Mouse (Mus musculus): Measurements from ENCODE around the gene Tmc7. TPM values are rescaled to one million over a fixed set of nuclear protein-coding genes. Genes with fewer than 3 reads are reported as not detected.
A peak's percentile ranks its signal among the peaks of the same experiment; 100 is the strongest.

Gene Tmc7
- total RNA-seq, 2 experiments from 2014 or later: 15.0 to 17.7 TPM

DNA sequence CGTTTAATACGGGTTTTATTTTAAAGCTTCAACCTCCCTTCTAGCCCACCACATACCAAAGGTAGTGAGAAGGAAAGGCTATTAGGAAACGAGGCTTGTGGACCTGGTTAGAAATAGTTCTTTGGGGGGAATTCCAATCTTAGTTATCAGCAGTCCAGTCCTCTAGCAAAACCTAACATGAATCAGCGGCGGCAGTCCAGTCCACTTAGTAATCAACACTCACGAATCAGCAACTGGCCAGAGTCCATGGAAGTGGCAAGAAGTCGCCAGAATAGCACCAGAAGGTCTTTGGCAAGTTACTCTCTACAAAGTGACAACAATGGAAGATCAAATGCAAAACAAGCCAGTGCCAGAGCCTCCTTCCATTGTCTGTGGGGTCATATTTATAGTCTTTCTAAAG, 76.0 kb downstream of the Tmc7 start:
- no peak for DNase-seq (ENCODE audit: extremely low spot score in 1 of 2, low spot score in 1 of 2)

DNA sequence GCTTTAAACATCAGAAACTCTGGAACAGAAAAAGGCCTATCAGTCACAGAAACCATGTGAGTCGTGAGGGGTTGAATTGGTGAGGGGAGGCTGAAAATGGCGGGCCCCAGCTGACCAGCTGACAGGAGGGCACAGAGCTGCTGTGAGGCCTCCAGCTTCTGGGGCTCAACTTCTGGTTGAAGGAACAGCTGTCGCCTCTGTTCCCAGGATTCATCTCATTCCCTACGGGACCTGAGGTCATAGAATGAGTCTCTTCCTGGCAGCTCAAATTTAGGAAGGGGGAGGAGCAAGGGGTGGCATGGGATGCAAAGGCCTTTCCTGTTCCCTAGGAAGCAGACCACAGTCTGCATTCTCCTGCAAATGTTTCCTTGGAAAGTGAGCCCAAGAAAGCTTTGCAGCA, 80.7 kb downstream of the Tmc7 start:
- no peak for DNase-seq (ENCODE audit: extremely low spot score in 1 of 2, low spot score in 1 of 2)

DNA sequence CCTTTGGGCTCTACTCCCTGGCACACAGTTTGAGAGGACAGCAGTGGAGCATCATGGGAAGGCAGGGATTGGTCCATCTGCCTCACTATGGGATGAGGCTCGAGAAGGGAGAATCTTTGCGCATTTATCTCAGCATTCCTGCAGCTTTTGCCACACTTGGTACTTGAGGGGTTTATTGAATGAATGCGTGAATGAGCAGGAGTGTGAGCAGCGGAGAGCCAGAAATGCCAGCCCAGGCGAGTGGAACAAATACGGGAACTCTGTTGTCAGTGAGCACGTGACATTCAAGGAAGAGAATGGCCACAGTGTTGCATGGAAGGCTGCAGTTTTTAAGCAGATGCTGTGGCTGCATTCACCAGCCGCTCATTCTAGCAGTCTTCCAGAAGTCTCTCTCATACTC, 82.2 kb downstream of the Tmc7 start:
- no peak for DNase-seq (ENCODE audit: extremely low spot score in 1 of 2, low spot score in 1 of 2)

DNA sequence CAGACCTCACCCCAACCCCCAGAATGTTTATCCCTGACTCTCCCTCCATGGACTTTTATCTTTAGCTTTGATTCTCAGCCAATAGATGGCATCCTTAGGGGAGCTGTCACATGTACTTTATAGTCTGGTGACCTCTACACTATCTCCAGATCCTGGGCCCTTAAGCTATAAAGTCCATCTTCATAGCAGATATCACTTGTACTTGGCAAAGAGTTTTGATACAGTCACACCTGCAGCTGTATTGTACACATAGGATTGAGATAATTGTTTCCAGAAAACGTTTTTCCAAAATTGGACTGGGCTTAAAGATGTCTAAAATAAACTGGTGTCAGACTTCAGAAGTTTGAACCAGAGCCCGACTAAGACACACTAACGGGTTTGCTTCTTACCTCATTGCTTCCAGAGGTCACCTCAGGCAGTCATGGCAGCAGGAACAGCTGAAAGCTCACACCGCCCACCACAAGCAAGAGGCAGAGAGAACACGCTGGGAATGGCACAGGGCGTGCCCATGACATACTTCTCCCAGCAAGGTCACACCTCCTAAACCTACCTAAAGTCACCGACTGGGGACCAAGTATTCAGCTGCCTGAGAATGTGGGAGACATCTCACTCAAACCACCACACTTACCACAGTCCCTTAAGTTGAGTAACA, 84.6 kb downstream of the Tmc7 start:
- DNase-seq (ENCODE audit: extremely low spot score in 1 of 2, low spot score in 1 of 2): no peak

DNA sequence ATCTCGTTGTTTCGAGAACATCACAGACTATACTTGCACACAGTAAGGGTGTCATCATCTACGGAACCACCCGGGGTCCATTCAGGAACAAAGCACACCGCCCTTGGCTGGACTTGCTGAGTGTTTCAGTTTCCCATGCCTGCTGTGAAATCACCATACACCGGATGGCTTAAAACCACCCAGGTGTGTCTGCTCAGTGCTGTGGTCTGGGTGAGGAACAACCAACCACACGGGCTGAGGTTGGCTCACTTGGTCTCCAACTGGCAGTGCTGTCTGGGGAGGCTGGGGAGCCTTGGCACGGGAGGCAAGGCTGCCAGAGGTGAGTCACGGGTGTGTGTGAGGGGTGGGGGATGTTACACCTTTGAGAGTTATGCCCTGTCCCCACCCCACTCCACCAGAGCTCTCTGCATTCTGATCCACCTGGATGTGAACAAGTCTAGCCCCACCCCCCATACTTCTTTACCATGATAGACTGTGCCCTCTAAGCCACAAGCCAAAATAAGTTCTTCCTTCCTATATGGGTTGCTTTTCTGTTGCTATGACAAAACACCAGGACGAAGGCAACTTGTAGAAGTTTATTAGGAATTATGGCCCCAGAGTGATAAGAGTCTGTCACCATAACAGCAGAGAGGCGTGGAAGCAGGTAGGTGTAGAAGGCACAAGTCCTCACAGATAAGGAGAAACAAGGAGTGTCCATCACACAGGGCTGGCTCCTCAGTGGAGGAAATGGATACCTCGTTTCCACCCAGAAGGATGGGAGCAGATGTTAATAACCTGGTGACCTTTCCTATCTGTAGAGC, 85.4 kb downstream of the Tmc7 start:
- DNase-seq (ENCODE audit: extremely low spot score in 1 of 2, low spot score in 1 of 2): no peak

DNA sequence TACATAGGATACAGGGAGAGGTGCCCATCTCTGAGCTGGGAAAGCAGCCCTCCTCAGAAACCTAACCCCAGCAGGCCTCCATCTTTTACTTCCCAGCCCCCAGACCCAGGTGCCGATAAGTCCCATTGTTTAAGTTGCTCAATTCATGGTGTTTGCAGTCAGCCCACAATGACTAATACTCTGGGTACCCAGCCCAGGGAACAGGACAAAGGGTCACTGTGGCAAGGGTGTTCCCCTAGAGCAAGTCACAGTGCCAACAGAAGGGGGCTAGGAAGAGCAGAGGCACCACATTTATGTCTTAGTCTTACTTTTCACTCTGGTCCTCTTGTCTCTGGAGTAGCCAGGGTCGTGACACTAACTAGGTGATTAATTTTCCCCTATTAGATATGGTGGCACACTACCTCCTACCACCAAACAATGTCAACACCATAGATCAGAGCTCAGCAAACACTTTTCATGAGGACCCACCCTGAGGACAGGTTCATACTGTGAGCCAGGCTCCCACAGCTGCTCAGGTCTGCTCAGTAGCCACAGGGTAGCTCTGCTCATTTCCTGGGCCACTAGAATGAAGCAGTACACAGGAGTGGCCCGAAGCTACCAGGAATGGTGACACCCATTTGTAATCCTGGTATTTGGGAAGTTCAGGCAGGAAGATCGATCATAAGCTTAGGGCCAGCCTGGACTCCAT, 89.5 kb downstream of the Tmc7 start:
- no peak for DNase-seq (ENCODE audit: extremely low spot score in 1 of 2, low spot score in 1 of 2)

DNA sequence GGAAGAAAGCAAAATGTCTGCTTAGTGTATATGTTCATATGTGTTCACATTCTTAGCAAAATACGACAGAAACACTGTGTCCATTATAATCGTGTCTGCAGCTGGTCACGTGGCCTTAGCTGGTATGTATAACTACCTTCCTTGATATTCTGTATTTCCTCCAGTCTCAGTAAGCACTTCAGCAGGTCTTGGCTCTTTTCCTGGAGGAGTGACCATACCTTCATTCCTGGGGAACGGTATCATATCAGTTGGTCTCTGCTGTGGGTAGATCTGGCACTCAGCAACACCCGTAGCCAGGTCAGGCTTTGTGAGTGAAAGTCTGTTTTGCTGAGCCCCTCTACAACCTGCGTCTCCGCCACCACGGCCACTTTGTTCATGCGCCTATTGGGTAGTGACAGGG, 90.6 kb downstream of the Tmc7 start:
- DNase-seq (ENCODE audit: extremely low spot score in 1 of 2, low spot score in 1 of 2): no peak

DNA sequence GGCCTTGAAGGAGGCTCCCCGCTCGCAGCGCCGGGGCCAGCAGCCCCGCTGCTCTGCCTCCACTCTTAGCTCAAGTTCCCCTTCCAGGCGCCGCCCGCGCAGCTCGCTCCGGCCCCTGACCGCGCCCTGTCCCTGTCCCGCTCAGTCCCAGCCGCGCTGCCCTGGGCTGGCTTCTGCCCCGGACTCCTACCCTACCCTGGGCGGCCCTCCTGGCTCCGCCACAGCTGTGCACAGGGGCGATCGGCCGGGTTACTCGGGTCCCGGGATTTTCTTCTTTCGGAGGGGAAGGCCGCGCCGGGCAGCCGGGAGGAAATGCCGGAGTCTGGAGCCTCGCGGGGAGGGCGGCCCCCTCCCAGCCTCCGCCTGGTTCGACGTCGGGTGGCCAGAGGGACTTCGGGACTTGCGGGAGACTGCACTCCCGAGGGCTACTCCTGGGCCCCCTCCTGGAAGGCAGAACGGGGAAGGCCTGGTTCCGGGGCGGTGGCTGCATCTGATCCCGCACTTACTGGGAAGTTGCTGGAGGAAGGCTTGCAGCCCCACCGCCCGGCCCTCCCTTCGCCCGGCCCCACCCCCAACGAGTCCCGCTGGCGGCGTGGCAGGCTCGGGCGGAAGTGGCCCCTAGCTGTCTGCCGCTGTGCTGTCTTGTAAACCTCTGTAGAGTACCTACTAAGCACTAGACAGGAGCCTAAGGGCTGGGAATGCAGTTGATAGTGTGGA, 92.9 kb downstream of the Tmc7 start, which contains the start of gene Itpripl2:
Gene Itpripl2, minus strand, starts transcription at position 545 of the 717 bp plus-strand sequence.
- DNase-seq (ENCODE audit: extremely low spot score in 1 of 2, low spot score in 1 of 2): peak in 1 of 2 experiments; percentile 15

DNA sequence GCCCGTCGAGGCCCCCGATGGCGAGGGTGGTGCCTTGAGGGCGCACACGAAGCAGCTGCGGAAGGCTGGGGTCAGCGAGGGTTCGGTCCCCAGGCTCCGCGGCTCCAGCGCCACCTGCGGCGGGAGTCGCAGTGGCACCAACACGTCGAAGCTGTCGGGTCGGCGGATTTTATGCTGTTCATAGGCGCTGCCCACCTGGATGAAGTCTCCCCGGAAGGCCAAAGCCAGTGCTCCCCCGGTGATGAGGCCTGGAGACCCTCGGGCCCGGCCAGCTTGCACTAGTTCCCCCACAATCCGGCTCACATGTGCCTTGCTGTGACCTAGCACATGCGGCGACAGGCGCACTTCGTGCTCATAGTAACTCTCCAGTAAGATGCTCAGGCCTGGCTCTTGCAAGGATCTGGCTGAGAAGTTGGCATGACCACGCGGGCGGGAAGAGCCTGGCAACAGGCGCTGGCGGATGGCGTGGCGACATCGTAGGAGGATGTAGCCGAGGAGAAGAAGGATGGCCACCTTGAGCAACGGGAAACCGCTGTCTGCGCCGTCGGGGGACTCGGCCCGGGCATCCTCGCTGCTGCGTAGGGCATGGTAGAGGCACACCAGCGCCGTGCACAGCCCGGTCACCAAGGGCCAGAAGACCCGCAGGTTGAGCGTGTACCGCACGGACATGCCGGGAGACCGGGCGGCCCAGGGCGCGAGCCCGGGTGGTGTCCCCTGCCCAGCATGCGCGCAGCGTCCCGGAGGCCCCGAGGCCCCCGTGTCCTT, 93.7 kb downstream of the Tmc7 start:
- DNase-seq (ENCODE audit: extremely low spot score in 1 of 2, low spot score in 1 of 2): no peak

DNA sequence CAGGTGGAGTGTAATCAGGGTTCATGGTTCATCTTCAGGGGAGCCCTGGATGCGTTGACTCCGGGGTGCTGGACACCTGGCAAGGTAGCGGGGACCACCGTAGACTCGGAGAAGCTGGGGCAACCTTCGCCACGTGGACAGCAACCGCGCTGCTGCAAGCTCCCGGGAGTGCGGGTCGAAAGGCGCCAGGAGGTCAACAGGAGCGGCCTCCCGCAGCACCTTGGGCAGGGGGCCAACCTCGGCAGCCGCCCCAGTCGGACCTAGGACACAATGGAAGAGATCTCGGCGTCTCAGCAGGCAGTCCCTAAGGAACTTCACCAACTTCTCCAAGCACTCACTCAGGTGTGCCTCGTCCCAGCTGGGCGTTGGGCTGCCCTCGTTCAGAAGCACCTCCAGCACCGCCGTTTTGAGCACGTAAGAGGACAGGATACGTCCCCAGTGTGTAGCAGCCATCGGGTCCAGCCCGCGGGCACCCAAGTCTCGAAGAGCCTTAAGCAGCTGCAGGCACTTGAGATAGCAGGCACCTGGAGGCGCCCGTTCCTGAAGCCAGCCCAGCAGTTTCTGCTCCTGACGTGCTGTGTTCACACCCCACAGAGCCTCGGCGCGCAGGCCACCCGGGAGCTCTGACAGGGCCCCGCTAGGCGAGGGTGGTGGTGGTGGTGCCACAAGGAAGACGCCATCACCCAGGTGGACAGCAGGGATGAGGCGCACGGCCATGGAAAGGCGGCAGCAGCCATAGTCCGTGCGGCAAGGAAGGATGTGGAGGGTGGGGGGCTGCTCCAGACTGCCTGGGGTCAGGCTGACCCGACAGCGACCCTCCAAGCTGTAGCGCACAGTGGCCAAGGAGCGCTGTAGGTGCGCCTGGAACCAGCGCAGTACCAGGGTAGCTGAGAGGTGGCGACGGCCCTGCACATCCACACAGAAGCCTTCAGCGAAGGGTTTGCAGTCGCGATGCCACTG, 94.5 kb downstream of the Tmc7 start:
- DNase-seq (ENCODE audit: extremely low spot score in 1 of 2, low spot score in 1 of 2): no peak

DNA sequence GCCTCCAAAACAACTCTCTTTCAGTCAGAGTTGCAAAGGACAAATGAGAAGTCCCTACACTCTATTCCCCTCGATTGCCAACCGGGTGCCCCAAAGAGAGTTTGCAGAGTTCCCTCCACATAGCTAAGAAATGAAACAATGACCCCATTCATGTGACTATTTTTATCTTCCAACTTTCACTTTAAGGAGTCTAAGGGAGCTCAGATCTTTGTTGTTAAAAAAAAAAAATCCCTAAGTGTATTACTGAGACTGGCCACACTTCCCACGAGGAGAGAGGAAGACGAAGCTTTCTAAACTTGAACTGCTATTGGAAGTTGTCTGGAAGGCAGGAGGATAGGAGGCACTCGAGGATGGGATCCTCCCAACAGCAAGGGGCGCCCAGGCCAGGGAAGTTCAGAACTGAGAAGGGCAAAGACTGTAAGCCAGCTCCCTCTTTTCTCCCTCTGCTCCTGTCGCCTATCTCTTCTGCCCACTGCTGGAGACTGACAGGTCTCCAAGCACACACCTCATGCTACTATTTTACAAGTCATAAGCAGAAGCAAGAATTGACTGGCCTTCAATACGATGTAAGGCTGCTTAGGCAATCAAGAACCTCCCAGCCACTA, 96.4 kb downstream of the Tmc7 start:
- DNase-seq (ENCODE audit: extremely low spot score in 1 of 2, low spot score in 1 of 2): no peak

DNA sequence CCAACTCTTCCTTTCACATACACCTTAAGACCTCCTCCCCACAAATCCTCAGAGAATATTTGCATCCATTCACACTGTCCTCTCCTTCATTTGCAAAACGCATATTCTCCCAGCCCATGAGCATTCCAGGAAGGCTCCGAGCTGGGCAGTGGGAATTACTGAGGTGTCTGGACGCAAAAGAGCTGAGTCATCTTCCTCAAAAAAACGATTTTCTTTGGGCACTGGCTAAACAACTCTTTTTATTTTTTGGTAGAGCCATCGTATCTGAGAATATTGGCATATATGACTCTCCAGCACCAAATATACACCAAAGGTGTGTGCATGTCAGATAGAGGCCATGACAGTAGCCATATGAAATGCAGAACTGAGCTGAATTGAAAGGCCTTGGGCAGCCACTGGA, 97.6 kb downstream of the Tmc7 start:
- DNase-seq (ENCODE audit: extremely low spot score in 1 of 2, low spot score in 1 of 2): no peak

Other genes with a start within 250 kb of the Tmc7 start
- gene Syt17, start 136.5 kb downstream of the Tmc7 start, total RNA-seq (2021): 10 to 100 TPM; 86.1 to 99.6 TPM
- 1 to 10 TPM; 2.9 to 3.2 TPM for gene Itpripl2, start 92.8 kb downstream of the Tmc7 start, total RNA-seq (2021)
- 10 to 100 TPM; 33.7 to 35.9 TPM for gene Coq7, start 51.4 kb downstream of the Tmc7 start, total RNA-seq (2021)
- under 1 TPM; 0.44 to 0.54 TPM for gene Tmc5, start 12.6 kb upstream of the Tmc7 start, total RNA-seq (2021)
- 100 to 1,000 TPM; 222 to 253 TPM for gene Gde1, start 121.0 kb upstream of the Tmc7 start, total RNA-seq (2021)
- 10 to 100 TPM; 46.4 to 47.7 TPM for gene Ccp110, start 127.8 kb upstream of the Tmc7 start, total RNA-seq (2021)
- gene Vps35l, start 155.5 kb upstream of the Tmc7 start, total RNA-seq (2021): 10 to 100 TPM; 62.8 to 68.5 TPM